Mouse (Mus musculus): ENCODE data around the gene Rhox13.

Rhox13 gene

DNA sequence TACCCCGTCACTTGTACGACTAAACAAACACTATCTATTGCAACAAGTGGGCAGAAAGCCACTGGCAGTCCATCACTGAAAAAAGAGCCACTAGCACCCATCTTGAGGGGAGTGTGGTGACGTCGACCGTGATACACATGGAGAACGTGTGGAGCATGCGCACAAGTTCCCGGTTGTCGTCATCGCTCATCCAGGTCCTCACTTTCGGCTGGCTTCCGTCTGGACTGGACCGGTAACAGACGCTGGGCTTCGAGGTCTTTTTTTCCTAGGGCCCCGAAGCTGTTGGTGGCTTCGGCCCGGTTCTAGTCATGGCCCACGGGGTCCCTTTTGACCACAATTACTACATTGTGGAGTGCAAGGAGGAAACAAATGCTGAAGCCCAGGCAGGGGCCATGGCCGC is at the start of gene Rhox13:
Gene Rhox13, plus strand, starts transcription at position 238 of the 400 bp plus-strand sequence.
- no peak for DNase-seq (ENCODE audit: low spot score in 2 of 2)

DNA sequence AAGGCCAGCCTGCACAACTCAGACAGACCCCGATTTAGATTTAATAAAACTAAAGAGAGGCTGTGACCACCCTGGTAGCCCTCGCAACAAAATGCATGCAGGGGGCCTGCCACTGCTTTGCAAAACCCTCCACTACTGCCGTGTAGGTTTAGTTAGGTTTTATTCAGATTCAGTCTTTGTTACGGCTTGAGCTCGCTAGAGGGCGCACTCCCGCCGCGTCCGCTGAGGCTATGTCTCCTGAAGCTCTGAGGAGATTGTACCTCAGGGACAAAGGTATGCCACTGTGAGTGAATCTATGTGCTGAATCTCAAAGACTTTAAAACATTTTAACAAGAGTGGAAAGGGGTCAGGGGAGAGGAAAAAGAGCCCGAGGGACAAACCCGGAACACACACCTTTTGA is 36.8 kb upstream of the Rhox13 start:
- peak in 1 of 2 experiments; percentile 40 for DNase-seq (ENCODE audit: low spot score in 2 of 2)

DNA sequence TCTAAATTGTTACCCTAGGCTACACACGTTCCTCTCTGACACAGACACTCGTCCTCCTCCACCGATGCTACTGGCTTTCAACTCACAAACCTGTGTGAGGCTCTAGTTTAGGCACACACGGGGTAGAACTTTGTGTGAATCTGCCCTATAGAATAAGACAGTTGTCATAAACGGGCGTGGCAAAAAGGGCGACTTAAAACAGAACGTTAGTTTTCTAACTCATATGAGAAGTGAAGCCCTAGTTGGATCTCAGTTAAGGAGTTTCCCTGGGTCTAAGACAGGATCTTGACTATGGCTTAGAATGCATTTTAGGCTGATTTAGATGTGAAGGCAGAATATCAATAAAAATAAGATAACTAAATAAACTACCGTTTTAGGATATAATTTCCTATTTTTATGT is 36.0 kb upstream of the Rhox13 start, which contains the start of gene Rhox11:
Gene Rhox11, minus strand, starts transcription at position 101 of the 400 bp plus-strand sequence.
- no peak for DNase-seq (ENCODE audit: low spot score in 2 of 2)

DNA sequence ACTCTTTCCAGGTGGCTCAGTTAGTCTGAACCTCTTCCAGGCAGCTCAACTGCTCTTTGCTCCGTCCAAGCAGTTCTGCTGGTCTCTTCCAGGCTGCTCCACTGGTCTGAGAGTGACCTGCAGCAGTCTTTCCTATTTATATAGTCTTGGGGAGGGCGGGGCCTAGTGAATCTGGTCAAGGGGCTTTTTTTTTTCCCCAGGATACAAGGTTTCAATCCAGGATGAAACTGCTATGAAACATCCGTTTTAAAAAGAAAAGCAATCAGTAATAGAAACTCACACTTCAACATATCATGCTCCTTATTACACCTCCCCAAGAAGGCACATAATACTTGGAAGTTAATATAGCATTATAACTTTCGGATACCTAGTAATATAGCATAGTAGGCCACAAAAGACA is 10.2 kb upstream of the Rhox13 start, which contains the start of gene Rhox12:
Gene Rhox12, minus strand, starts transcription at position 101 of the 400 bp plus-strand sequence.
- DNase-seq (ENCODE audit: low spot score in 2 of 2): no peak

DNA sequence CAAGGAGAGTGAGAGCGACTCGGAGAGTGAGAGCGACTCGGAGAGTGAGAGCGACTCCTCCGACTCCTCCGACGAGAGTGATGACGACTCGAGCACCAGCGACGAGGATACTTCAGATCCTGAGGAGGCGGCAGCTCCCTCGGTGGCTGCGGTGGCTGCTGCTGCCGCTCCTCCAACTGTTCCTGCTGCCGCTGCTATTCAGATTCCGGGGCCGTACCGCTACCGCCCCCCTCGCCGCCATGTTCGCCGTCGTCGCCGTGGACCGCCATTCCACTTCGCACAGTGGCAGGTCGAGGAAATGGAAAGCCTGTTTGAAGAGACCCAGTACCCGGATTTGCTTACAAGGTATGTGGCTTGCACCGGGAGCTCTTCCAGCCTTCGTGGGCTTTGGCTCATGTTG is 459 bp downstream of the Rhox13 start:
- DNase-seq (ENCODE audit: low spot score in 2 of 2): no peak

DNA sequence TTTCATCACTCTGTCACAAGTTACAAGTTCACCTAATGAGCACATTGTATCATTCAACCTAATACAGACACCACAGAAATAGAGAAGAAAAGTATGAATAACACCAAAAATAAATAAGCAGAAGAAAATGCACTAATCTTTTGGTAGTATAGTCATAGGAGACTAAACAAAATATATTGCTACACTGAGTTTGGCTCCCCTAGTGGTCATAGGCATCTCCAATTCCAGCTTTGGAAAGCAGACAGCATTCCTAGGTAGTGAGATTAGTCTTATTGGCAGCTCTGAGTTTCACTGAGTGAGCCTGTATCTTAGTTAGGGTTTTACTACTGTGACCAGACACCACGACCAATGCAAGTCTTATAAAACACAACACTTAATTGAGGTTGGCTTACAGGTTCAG is 38.1 kb downstream of the Rhox13 start:
- DNase-seq (ENCODE audit: low spot score in 2 of 2): no peak

DNA sequence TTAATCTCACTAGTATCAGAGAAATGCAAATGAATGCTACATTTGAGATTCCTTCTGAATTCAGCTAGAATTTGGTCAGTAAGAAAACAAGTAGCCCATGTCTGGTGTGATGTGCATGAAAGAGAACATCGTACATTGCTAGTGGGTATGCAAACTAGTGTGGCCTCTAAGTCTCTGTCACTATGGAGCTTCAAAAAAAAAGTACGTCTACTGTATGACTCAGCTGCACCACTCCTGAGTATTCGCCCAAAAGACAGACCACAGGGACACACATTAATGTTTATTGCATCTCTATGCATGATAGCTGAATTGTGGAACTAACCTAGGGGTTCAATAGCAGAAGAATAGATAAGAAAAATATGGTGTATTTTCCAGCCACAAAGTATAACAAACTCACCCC is 44.3 kb downstream of the Rhox13 start:
- no peak for DNase-seq (ENCODE audit: low spot score in 2 of 2)

DNA sequence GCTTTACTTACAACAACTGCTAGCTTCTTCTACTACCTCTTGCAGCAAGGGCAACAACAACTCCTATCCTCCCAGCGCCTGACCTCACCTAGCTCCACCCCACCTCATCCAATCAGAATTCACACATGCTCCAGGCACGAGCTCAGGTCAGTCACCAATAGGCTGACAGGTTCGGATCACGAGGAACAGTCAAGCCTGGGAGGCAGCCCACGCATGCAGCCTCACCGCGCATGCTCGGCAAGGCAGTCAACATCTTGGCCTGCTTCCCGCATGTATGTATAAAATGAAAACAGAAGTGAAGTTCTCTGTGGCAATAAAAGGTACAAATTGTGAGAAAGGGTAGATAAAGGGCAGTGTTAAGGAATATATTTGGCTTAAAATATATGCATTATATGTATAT is 45.0 kb downstream of the Rhox13 start:
- no peak for DNase-seq (ENCODE audit: low spot score in 2 of 2)

DNA sequence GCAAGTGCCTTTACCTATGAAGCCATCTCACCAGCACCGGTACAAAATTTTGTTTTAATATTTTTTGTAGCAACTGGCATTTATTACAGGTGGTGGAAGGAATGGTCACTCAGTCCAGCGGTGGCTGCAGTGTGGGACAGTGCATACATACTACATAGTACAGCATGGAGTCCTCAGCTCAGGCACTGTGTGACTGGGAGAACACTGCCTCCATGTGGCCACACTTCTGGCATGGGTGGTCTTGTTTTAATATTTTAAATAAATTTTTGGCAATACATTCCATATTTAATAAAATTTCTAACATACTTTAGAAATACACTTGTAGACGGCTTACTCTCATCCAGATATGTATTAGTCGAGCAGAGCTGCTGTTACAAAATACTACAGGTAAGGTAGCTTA is 45.6 kb downstream of the Rhox13 start:
- DNase-seq (ENCODE audit: low spot score in 2 of 2): no peak

Measured in urinary bladder, postnatal 36 days (tissue).